Mouse (Mus musculus) gonadal fat pad, adult 2 months (tissue): ENCODE results near the gene Akap9. TPM values are rescaled to one million over a fixed set of nuclear protein-coding genes. Genes with fewer than 3 reads are reported as not detected.
"Not testable (repeated sequence)": the region's sequence is repeated elsewhere in the genome, so short reads cannot be mapped to it uniquely, and the experiment has no call there.

ENCODE experiments used
- DNase-seq: peaks from one replicate; pipeline ENCODE4 v3.0.0-alpha.2; 2012; ENCODE audit warnings: low read depth
- polyA plus RNA-seq: library from polyadenylated mRNA; depleted of rRNA; stranded (reverse); fragments of >200 nt; gene quantifications from 2 replicates; pipeline ENCODE4 v1.2.3, GENCODE M21; 2012

The Akap9 gene
- polyA plus RNA-seq, 1 experiment: 6.8 TPM

DNA sequence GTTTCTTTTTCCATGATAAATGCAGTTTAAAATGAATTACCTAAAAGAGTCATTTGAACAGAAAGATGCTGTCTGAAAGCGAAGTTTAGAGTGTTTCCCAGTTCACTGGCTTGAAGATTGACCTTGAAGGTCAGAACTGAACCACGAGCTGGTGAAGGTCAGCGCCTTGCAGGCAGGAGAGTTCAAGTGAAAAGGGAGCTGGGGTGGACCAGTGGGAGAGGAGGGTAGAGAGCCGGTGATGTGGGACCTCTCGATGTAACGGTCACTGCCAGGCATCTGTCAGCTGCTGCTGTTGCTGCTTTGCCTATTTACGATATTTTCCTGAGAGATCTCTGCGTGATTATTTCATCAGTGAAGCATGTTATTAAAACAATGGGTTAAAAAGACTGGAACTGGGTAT lies 111.5 kb downstream of the Akap9 start:
- DNase-seq: no peak

GRCm38 (mm10) chr5:4040372-4040771 lies 112.5 kb downstream of the Akap9 start:
- DNase-seq: no peak

DNA sequence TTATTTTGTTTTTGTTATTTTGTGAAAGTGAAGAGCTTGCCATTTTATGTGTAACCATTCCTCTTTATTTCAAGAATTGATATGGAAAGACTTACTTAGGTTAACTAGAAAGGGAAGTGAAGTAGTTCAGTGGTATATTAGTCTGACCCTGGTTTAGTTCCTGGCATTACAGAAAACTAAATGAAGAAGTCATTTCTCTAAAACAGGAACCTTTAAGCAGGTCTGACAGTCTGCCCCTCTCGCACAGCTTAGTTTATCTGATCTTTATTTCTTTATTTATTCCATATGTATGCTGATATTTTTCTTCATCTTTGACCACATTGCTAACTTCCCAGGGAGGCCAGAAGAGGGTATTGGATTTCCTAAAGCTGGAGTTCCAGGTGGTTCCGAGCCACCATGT lies 113.1 kb downstream of the Akap9 start:
- no peak for DNase-seq

DNA sequence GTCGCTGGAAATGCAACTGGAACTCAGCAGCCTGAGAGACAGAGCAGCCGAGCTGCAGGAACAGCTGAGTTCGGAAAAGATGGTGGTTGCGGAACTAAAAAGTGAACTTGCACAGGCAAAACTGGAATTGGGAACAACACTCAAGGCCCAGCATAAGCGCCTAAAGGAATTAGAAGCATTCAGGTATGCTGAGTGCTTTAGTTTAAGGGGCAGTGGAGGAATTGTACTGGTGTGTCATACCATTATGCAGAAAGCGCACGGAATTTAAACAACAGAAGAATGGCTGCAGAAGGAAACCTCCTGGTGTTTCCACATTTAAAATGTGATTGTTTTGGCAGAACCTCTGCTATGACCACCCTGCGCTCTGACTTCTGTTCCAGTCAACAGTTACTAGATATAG lies 132.5 kb downstream of the Akap9 start:
- no peak for DNase-seq

- no peak for DNase-seq
These were observed 138.7 kb downstream of the Akap9 start for GRCm38 (mm10) chr5:4066476-4067115.

DNA sequence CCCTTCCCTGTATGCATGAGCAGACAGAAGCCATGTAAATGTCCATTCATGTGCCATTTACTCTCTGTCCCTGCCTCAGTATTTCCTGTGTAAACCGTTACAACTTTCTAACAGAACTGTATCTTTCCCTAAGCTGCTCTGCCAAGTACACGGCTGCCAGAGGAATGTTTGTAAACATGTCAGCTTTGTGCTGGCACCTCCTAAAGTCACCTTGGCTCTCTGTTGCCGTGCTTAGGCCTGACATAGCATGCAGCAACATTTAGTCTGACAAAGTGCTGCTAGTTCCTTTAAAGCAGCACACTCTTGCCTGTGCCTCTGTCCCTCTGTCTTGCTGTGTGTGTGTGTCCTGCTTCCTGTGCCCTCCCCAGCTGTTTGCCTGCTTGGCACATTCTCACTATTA lies 139.3 kb downstream of the Akap9 start:
- DNase-seq: no peak

DNA sequence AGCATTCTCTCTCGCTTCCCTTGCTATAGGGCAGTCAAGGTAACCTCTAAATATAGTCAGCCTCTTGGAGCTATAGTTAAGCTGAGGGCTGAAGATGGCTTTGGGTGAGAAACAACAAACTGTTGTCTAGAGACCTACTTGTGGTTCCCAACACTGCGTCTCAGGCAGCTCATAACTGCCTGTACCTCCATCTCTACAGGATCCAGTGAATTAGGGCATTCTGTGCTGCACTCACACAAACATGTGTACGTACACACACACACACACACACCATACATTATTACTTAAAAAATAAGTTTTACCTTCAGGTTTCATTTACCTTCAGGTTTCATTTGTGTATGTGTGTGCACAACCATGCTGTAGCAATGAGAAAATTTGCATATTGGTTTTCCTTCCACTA lies 151.2 kb downstream of the Akap9 start:
- DNase-seq: no peak

DNA sequence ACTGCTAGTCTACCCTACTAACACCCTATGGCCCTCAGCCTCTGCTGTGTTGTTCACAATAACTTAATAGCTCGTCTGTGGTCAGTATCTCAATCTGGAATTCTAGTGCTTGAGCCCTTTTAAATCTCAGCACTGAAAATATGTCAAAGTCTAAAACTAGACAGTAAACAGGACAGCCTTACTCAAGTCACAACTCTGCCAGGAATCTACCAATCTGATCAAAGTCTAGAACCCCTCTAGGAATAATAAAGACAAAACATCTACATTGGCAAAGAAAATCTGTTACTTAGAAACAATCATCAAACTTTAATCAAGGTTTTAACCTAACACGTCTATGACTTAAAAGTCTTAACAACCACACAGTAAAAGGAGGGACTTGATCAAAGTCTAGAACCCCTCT lies 153.0 kb downstream of the Akap9 start:
- no peak for DNase-seq

DNA sequence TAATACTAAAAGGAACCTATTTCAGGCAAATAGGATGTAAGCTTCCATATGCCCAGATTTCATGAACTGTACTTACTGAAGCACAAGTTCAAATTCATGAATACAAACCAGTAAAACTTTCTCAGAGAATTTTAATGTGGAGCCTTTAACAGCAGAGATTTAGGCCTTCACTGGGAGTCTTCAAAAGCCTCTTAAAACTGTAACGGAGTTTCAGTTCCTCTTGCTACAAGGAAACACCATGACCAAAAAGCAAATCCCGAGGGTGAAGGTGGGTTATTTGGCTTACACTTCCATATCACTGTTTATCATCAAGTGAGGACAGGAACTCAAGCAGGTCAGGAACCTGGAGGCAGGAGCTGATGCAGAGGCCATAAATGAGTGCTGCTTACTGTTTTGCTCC lies 153.7 kb downstream of the Akap9 start:
- DNase-seq: no peak

DNA sequence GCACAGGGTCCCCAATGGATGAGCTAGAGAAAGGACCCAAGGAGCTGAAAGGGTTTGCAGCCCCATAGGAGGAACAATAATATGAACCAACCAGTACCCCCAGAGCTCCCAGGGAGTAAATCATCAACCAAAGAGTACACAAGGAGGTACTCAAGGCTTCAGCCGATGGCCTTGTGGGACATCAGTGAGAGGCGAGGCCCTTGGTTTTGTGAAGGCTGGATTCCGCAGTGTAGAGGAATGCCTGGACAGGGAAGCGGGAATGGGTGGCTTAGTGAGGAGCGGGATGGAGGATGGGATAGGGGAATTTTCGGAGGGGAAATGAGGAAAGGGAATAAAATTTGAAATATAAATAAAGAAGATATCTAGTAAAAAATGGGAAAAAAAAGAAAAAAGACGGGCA lies 157.1 kb downstream of the Akap9 start:
- no peak for DNase-seq

GRCm38 (mm10) chr5:4086309-4086708 lies 158.5 kb downstream of the Akap9 start:
- DNase-seq: no peak

- no peak for DNase-seq
These were observed 160.3 kb downstream of the Akap9 start for GRCm38 (mm10) chr5:4088190-4088589.

DNA sequence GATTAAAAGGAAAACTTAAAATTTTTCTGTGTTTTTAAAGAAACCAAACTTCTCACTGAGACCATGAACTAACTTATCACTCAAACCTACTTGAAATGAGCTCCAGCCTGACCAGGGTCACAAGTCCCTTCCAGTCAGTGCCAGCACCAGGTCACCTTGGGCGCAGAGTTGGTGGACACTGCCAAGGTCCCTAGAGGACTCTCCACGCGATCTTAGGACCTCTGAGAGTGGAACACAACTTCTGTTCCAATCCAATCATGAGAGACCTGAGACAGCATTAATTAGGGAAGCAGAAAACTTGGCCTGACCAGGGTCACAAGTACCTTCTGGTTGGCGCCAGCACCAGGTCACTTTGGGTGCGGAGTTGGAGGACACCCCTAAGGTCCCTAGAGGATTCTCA lies 166.6 kb downstream of the Akap9 start:
- DNase-seq: no peak

DNA sequence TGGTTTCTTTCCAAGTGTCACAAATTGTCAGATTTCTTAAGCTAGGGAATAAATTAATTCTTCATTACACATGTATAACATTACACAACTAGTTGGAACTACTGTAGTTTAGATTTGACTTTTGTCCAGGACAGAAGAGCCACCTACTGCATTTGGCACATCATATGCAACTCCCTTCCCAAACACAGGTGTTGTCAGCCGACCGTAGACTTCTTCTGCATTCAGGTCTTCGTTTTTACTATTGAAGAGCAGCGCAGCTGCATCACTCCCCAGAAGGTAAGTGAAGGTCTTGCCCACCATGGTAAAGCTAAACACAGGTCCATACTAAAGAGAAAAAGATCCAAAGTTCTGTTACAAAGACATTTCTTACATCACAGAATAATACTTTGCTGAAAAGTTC lies 173.2 kb downstream of the Akap9 start:
- no peak for DNase-seq

- DNase-seq: no peak
These were observed 173.9 kb downstream of the Akap9 start for GRCm38 (mm10) chr5:4101770-4102169.

DNA sequence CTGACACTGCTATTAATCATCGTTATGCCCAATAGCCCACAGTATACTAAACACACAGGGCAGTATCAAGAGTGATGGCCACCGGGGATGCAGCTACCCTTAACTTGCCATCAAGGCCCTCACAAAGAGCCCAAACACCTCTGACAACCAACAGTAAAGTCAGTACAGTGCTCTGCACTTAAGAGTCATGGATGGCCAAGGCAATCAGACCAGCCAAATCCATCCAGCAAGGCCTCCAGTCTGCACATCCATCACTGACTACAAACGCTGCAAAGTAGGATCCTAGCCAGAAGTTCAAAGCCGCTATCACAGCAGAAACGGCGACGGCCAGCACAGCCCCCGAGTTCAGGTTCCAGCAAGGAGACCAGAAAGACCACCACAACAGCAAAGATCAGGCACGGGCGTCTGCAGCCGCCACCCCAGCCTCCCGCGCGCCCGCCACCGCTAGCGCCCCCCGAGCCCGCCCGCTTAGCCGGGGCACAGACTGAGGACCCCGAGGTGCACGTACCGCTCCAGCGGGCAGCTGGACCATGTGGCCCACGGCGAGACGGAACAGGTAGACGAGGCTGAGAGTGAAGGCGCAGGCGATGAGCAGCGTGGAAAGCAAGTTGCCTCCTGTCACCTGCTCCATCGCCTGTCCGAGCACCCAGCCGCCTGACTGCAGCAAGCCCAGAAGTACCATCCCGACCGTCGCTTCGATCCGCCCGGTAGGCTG lies 175.9 kb downstream of the Akap9 start:
- DNase-seq: no peak

GRCm38 (mm10) chr5:4104341-4105040 lies 176.6 kb downstream of the Akap9 start, which contains the start of gene Cyp51:
TSS of gene Cyp51 (minus strand) at chr5:4104746.
- DNase-seq: no peak

DNA sequence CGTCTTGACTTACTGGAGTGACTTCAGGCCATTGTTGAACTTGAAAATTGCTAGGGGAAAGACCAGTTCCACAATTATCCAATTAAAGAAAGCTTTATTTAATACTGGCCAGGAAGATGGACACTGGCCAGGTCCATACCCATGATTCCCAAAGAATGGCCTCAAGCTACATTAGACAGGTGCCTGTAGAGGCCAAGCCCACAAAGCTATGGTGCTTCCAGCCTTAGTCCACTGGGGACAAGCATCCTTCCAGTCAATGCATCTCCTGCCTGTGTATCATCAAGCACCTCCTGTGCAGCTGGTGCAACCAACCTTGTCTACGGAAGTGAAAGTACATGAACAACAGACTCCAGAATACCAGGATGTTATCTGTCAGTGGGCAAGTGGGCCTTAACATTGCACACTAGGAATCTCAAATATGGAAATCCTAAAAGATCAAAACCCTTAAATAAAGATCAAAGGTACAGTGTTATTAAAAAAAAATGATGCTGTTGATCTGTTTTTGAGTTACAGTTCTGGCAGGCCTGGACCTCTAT lies 177.9 kb downstream of the Akap9 start:
- DNase-seq: no peak

DNA sequence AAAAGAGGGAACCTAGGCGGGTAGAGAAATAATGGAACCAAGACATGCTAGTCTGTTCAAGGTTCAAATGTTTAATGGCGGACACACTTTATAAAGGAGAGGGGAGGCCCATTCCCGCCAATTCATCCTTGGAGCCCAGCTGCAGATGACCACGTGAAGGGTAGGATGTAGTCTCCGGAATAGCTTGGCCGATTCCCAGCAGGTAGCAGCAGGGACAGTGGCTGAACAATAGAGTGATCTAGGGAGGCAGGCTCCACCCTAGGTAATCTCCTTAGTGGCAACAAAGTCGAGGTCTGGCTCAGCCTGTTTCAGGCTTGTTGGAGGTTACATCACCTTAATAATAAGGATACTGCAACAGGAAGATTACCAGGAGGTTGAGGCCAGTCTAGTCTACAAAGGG lies 179.2 kb downstream of the Akap9 start:
- not testable (repeated sequence) for DNase-seq

GRCm38 (mm10) chr5:4112570-4113098 lies 184.8 kb downstream of the Akap9 start:
- DNase-seq: no peak
